Mouse (Mus musculus) MEL-GATA-1-ER (cell line): ENCODE measurements around the gene Mcu.
A peak's percentile ranks its signal among the peaks of the same experiment; 100 is the strongest.

Experiments used
- DNase-seq: peaks from one replicate; pipeline ENCODE4 v3.0.0-alpha.2; 2012; ENCODE audit warnings: low read depth; ENCODE audit errors: extremely low read depth

Gene Mcu

DNA sequence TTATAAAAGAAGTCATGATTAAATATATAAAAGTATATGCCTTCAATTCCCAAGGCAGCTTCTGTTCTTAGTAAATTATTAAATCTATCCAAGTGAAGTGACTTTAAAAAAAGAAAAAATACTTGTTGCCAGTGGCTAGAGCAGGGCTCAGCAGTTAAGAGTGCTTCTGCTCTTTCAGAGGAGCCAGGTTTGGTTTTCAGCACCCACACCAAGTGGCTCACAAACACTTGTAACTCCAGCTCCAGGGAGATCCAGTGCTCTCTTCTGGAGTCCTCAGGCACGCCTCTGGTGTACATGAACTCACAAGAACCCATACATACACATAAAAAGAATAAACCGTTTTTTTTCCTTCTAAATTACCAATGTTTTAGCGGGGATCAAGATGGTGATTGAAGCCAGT lies 116.3 kb downstream of the Mcu start:
- DNase-seq = no peak

DNA sequence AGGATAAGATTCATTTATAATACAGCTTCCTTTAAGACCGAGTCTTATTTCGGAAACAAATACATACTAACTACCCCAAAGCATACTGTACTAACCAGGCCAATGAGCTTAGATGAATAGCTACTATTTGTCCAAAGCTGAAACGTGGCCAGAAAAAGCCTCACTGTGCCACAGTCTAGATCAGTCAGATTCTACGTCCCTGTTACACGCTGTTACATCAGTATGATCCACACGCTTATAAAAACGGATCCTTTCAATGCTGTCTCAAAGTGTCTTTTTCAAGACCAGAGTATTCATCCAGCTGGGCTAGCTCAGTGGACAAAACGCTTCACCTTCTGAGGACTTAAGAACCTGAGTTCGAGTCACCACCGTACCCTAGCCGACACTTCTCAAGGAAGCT lies 119.5 kb downstream of the Mcu start:
- no peak for DNase-seq

- no peak for DNase-seq
These were observed 121.6 kb downstream of the Mcu start for GRCm38 (mm10) chr10:59494917-59495316.

DNA sequence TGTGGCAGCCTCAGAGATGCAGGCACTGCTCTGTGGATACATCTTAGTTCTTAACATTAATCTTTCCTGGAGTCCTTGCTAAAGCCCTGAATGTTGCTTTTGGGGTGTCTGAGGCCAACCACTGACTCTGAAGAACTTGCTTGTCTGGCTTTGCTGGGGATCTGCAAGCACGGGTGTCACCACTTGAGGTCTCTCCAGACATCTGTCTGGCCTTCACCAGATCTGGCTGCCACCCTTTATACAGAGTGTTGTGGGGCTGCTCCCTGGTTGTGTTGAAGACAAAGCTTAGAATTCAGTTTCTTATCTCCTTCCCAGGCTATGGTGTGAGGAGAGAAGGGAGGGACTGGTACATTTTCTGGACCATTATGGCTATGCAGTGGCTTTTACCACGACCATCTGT lies 122.4 kb downstream of the Mcu start:
- no peak for DNase-seq

DNA sequence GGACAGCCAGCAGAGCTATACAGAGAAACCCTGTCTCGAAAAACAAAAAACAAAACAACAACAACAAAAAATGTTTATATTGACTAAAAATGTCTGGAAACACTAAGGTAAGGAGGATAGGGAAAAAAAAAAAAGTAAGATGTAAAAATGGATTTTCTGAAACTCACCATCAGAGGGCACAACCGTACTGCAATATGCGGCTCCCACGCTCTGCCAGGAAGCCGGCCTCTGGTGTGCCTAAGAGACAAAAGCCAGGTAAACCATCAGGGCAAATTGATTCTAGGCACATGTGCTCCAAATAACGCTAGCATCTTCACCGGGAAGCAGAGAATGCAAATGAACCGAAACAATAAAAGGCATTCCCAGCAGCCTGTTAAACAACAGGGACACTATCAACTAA lies 125.6 kb downstream of the Mcu start:
- DNase-seq = no peak

DNA sequence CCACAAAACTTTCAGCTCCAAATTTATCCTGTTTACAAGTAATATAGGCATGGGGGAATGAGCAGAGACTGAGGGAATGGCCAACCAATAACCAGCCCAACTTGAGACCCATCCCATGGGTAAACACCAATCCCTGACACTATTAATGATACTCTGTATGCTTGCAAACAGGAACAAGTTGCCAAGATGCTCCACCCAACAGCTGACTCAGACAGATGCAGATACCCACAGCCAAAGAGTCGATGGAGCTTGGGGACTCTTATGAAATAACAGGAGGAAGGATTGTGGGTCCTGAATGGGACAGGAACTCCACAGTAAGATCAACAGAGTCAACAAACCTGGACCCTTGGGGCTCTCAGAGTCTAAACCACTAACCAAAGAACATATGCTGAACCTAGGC lies 127.1 kb downstream of the Mcu start:
- DNase-seq = no peak

- no peak for DNase-seq
These were observed 129.1 kb downstream of the Mcu start for GRCm38 (mm10) chr10:59487351-59487750.

- DNase-seq = no peak
These were observed 132.2 kb downstream of the Mcu start for GRCm38 (mm10) chr10:59484318-59484717.

DNA sequence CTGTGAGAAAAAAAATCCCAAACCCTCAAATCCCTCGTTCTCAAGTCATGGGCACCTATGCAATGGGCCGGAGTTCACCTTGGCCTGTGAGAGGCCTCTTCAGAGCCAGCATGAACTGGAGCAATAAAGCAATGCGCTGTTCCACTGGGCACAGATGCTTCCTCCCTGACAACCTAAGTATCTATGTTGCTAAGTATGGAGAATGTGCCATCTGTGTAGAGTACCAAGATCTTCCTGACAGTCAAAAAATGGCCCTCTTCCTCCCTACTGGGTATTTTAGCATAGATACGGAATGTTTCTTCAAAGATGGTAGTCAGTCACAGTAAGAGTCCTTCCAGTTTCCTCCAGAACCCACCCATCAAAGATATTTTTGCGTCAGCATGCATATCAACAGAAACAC lies 135.1 kb downstream of the Mcu start:
- DNase-seq = no peak

- DNase-seq = no peak
These were observed 146.0 kb downstream of the Mcu start for GRCm38 (mm10) chr10:59470451-59470850.

- no peak for DNase-seq
These were observed 149.2 kb downstream of the Mcu start for GRCm38 (mm10) chr10:59467297-59467696.

DNA sequence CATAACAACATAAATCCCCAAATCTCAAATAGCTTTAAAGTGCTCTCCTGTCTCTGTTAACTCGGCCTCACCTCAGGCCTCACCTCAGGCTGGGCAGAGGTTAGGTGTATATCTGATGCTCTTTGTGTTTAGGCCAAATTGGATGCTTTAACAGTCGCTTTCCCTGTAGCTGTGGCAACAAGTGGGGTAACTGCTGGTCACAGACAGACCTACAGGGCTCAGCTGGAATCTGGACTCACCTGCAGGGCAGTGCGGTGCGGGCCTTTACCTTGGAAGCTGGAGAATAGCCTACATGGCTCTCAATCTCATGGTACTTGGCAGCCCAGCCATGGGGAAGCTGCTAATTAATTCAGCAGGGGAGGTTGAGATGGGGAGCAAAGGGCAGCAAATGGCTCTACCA lies 149.9 kb downstream of the Mcu start:
- no peak for DNase-seq

DNA sequence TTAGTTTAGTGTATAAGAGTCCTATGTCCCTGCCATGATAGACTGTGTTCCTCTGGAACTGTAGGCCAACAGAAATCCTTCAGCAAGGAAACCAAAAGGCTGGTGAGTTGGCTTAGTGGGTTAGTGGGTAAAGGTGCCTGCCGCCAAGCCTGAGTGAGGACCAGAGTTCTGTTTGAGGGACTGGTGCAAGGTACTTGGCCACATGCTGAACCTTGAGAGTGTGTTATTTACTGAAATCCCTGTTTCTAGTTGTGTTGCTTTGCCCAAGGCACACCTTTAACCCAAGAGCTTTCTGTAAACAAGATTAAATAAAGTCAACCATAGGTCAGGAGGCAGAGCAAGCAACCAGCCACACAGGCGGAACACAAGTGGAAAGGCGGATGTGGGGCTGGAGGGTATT lies 150.9 kb downstream of the Mcu start:
- DNase-seq = no peak

- DNase-seq = no peak
These were observed 154.2 kb downstream of the Mcu start for GRCm38 (mm10) chr10:59462307-59462706.

DNA sequence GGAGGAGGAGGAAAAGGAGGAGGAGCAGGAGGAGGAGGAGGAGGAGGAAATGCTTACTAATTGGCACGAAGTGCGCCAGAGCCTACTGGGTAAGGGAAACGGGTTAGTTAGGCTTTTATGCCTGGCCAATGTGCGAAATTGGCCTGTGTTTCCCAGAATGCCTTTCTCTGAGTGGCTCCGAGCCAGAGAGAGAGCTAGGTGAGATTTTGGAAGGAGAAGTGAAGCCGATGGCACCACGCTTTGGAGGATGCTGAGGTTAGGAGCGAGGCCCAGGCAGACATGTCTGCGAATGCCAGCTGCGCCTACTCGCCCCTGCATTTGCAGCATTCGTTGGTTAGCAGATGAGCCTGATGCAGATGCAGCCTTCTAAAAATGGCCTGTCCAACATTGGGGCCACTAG lies 156.7 kb downstream of the Mcu start:
- DNase-seq = no peak

GRCm38 (mm10) chr10:59454631-59455030 lies 161.9 kb downstream of the Mcu start:
- no peak for DNase-seq

DNA sequence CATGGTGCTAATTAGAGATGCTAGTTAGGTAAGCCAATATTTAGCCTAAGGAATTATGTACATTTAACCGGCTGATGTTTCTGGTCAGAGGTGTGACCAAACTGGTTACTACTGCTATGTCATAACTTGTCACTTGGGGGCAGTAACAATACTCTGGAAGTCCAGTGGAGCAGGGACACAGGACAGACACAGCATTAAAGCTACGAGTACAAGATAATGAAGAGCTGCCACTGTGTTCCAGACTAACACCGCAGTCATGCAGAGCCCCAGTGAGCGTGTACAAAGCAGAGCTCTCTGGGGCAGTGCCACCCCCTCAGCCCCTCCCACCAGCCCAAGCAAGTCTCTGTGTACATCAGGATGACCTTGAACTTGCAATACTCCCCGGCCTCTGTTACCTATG lies 164.7 kb downstream of the Mcu start:
- DNase-seq = peak; percentile 18

DNA sequence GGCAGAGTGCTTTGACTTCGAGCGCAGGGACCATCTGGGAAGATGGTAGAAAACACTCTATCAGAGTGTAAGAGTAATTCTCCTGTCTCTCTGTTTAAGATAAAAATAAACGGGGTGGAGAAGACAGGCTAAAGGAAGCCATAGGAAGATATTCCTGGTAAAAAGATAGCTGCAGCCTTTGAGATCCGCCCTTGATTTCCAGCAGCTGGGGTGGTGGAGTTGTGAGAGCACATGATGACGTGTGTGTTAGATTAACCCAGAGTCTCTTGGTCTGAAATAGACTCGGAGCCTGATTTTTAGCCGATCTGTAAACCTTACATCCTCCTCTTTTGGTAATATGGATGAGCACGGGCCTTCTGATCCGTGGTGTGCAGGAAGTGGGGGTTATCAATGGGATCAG lies 168.9 kb downstream of the Mcu start:
- no peak for DNase-seq

GRCm38 (mm10) chr10:59446911-59447437 lies 169.5 kb downstream of the Mcu start:
- DNase-seq = no peak

- no peak for DNase-seq
These were observed 171.9 kb downstream of the Mcu start for GRCm38 (mm10) chr10:59444635-59445034.

- no peak for DNase-seq
These were observed 172.4 kb downstream of the Mcu start for GRCm38 (mm10) chr10:59444106-59444505.

DNA sequence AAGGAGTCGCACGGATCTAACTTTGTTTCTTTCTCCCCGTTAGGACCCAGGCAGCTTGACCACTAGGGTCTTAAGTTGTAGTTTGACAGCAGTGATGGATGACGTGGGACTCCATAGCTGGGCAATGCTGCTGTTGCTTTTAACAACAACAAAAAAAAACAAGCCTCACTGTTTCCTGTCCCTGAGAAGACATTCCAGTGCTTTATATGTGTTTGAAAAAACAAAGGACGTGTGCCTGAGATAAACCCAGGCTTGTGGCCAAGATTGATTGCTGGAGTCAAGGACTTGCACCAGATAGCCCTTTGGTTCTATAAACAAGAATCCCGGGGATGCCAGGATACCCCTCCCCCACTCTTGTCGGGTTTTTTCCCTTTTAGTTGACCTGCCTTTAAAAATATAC lies 173.3 kb downstream of the Mcu start:
- DNase-seq = no peak

DNA sequence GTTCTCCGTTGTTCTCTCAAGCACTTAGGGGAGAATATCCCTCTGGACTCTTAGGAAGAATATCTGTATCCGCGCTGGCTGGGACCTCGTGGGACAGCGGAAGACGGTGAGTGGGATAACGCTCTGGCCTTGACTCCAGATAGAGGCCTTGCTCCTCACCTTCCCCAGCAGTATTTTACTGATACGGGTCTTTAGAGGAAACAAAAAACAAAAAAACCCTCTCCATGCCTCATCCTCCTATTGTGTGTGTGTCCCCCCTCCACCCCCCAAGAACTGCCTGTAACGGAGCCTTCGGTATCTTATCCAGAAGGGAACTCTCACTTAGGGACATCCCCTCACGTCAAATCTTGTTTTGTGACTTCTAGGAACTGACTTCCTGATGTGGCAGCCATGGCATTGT lies 174.8 kb downstream of the Mcu start, which contains the start of gene Oit3:
Gene Oit3, minus strand, starts transcription at position 44 of the 400 bp plus-strand sequence.
- DNase-seq = no peak

- no peak for DNase-seq
These were observed 176.3 kb downstream of the Mcu start for GRCm38 (mm10) chr10:59440177-59440576.
